Mouse (Mus musculus) heart, embryonic 13.5 days (tissue): Measurements from ENCODE around the gene Arfip1. TPM values are rescaled to one million over a fixed set of nuclear protein-coding genes. Genes with fewer than 3 reads are reported as not detected.

Source experiments
- ATAC-seq: fragments of 200-750 bp; cut with Nextera tagmentation; 2 replicates; pipeline ENCODE4 v1.8.0; 2017; ENCODE audit warnings: moderate TSS enrichment; ENCODE audit not compliant: insufficient number of reproducible peaks, low FRiP score, low TSS enrichment; ENCODE audit errors: extremely low read depth
- H3K27ac ChIP-seq: fragments of 300-500 bp; sonication (generic); replicated peaks from 2 replicates; pipeline ENCODE4 v1.5.1; 2015; ENCODE audit warnings: moderate library complexity, mild to moderate bottlenecking, inconsistent platforms
- H3K27me3 ChIP-seq: fragments of 300-500 bp; sonication (generic); replicated peaks from 2 replicates; pipeline ENCODE4 v1.6.1; 2015; ENCODE audit warnings: mild to moderate bottlenecking, inconsistent platforms
- H3K36me3 ChIP-seq: fragments of 300-500 bp; sonication (generic); 2 replicates; pipeline ENCODE4 v1.6.1; 2015; ENCODE audit warnings: mild to moderate bottlenecking, inconsistent platforms
- H3K4me1 ChIP-seq: fragments of 300-500 bp; sonication (generic); 2 replicates; pipeline ENCODE4 v1.6.1; 2015; ENCODE audit warnings: inconsistent platforms
- H3K4me2 ChIP-seq: fragments of 300-500 bp; sonication (generic); 2 replicates; pipeline ENCODE4 v1.6.1; 2015; ENCODE audit warnings: inconsistent platforms, mild to moderate bottlenecking, moderate library complexity
- H3K4me3 ChIP-seq: fragments of 300-500 bp; sonication (generic); 2 replicates; pipeline ENCODE4 v1.5.1; 2015; ENCODE audit warnings: moderate library complexity, mild to moderate bottlenecking, inconsistent platforms
- H3K9ac ChIP-seq: fragments of 300-500 bp; sonication (generic); 2 replicates; pipeline ENCODE4 v1.6.1; 2015; ENCODE audit warnings: inconsistent platforms, mild to moderate bottlenecking, moderate library complexity
- H3K9me3 ChIP-seq: fragments of 300-500 bp; sonication (generic); 2 replicates; pipeline ENCODE4 v1.6.1; 2016; ENCODE audit warnings: inconsistent platforms
- WGBS: fragments of 180-500 bp; shearing (Covaris S2); methylation state at CpG from one replicate; pipeline ENCODE4 v1.1.7; 2015; ENCODE audit warnings: mixed read lengths; 5-methylcytosine and 5-hydroxymethylcytosine counted together
- polyA plus RNA-seq: library from polyadenylated mRNA; unstranded; fragments of >200 nt; fragmentation: Nextera tagmentation; extraction: Ambion mirVana; gene quantifications from 2 replicates; pipeline ENCODE4 v1.2.1, GENCODE M21; 2015

Arfip1 gene
- polyA plus RNA-seq, 1 experiment from 2014 or later, result 42.5 TPM

GRCm38 (mm10) chr3:84484891-84485290, 97.5 kb downstream of the Arfip1 start:
- no peak for ATAC-seq
- Histone ChIP-seq H3K4me3 (no peak overlapping the region), H3K9me3 (no peaks in the 10 kb centered on the region), H3K4me1 (peaks cover 30% of the 10 kb centered on the region), H3K36me3 (peaks cover 5% of the 10 kb centered on the region; the same call in 1 of the 2 replicates), H3K27ac (no peak overlapping the region), H3K27me3 (peaks cover 36% of the 10 kb centered on the region), H3K9ac (no peak overlapping the region), H3K4me2 (no peak overlapping the region)
- 74% methylated on average over 3 of the region's 3 CpGs for WGBS

GRCm38 (mm10) chr3:84484333-84484732, 98.1 kb downstream of the Arfip1 start:
- H3K9me3 ChIP-seq, result no peaks in the 10 kb centered on the region
- peaks cover 40% of the 10 kb centered on the region for H3K27me3 ChIP-seq
- H3K36me3 ChIP-seq, result peaks cover 5% of the 10 kb centered on the region; the same call in 1 of the 2 replicates
- no peak overlapping the region for H3K27ac ChIP-seq
- WGBS, result 66% methylated on average over 4 of the region's 4 CpGs
- H3K9ac ChIP-seq, result no peak overlapping the region
- peaks cover 31% of the 10 kb centered on the region for H3K4me1 ChIP-seq
- H3K4me2 ChIP-seq, result no peak overlapping the region
- H3K4me3 ChIP-seq, result no peak overlapping the region
- no peak for ATAC-seq

- peaks cover 25% of the 10 kb centered on the region for H3K4me1 ChIP-seq
Observed at GRCm38 (mm10) chr3:84482121-84482520, 100.3 kb downstream of the Arfip1 start.

DNA sequence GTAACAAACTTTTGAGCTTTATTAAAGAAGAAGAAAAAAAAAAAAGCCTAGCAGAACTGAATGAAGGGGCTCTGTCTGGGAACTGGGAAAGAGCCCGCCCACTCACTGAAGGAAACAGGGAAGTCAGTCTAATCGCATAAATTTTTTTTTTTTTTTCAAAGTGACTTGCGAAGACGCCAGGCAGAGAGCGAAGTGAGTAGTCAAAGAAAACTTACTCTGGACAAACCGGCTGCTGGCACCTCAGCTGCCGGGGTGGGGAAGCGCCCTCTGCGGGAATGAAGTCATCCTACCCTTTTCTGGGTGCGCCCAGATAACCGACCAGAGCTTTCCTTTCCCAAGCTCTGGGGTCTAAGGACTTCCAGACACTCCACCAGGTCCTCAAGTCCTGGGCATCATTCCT, 101.3 kb downstream of the Arfip1 start:
- peaks cover 25% of the 10 kb centered on the region for H3K4me1 ChIP-seq
- peaks cover 73% of the 10 kb centered on the region for H3K27me3 ChIP-seq
- no peak for ATAC-seq
- H3K4me2 ChIP-seq, result peak overlapping the region; percentile 89
- 2% methylated on average over 11 of the region's 11 CpGs for WGBS
- peak overlapping the region; percentile 68 for H3K4me3 ChIP-seq
- H3K27ac ChIP-seq, result no peak overlapping the region
- no peaks in the 10 kb centered on the region for H3K36me3 ChIP-seq
- H3K9ac ChIP-seq, result peak overlapping the region; percentile 81
- no peaks in the 10 kb centered on the region for H3K9me3 ChIP-seq

More at GRCm38 (mm10) chr3:84482121-84482520, 100.3 kb downstream of the Arfip1 start:
- Histone ChIP-seq H3K36me3 (no peaks in the 10 kb centered on the region), H3K9me3 (no peaks in the 10 kb centered on the region), H3K4me2 (no peak overlapping the region), H3K4me3 (no peak overlapping the region), H3K27ac (no peak overlapping the region), H3K9ac (no peak overlapping the region), H3K27me3 (peaks cover 63% of the 10 kb centered on the region)
- no peak for ATAC-seq
- 83% methylated on average over 6 of the region's 6 CpGs for WGBS

DNA sequence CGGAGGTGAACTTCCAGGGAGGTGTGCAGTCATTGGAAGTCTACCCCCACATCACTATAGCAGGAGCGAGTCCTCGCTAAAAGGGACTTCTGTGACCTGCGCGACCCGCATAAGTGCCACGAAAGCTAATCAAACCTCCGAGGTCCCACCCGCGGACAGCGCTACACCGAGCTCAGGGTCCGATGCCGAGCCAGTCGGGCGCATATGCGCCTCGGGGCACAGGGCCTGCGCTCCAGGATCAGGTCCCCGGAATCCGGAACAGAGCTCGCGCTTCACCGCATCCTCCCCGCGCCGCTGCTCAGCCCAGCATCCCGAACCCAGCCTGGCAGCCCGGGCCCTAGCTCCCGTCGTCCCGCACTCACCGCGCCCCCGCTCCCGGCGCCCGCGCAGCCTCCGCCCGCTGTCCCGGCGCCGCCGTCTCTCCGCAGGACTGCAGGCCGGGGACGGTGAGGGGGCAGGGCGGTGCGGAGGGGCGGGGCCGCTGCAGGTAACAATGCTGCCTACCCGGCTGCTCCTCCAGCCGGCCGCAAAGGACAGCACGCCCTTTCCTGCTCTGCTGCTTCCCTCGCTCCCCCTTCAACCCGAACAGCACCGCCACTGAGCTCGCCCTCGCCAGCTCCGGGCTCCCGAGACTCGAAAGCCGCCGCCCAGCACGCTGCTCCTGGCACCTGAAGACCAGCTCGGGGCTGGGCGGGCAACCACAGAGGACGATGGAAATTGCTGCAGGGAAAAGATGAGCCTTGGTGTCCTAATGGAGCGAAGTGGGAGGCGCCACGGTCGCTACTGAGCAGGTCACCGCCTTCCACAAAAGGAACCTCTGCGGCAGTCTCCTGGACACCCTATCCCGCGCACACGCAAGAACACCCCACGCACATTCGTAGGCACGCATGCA, 102.2 kb downstream of the Arfip1 start, which contains the start of gene Fhdc1:
Gene Fhdc1 (minus strand): TSS at position 424 of the 892 bp plus-strand sequence.
- H3K9ac ChIP-seq, result peak within 1 kb of the TSS; percentile 81
- ATAC-seq, result peak; percentile 61
- no peaks in the 10 kb centered on the region for H3K36me3 ChIP-seq
- peak within 1 kb of the TSS; percentile 68 for H3K4me3 ChIP-seq
- WGBS, result under 1% methylated on average over 82 of the region's 82 CpGs
- H3K4me1 ChIP-seq, result peaks cover 25% of the 10 kb centered on the region
- no peaks in the 10 kb centered on the region for H3K9me3 ChIP-seq
- peaks cover 81% of the 10 kb centered on the region for H3K27me3 ChIP-seq
- H3K4me2 ChIP-seq, result peak within 1 kb of the TSS; percentile 89
- H3K27ac ChIP-seq, result peak within 1 kb of the TSS; percentile 10; the same call in 1 of the 2 replicates

GRCm38 (mm10) chr3:84479293-84480005, 103.0 kb downstream of the Arfip1 start:
- H3K27ac ChIP-seq, result no peak overlapping the region
- peak overlapping the region; percentile 81 for H3K9ac ChIP-seq
- H3K4me2 ChIP-seq, result peak overlapping the region; percentile 89
- WGBS, result under 1% methylated on average over 61 of the region's 61 CpGs
- H3K9me3 ChIP-seq, result no peaks in the 10 kb centered on the region
- H3K4me3 ChIP-seq, result peak overlapping the region; percentile 68
- peak; percentile 70 for ATAC-seq
- peaks cover 89% of the 10 kb centered on the region for H3K27me3 ChIP-seq
- peaks cover 28% of the 10 kb centered on the region for H3K4me1 ChIP-seq
- no peaks in the 10 kb centered on the region for H3K36me3 ChIP-seq

DNA sequence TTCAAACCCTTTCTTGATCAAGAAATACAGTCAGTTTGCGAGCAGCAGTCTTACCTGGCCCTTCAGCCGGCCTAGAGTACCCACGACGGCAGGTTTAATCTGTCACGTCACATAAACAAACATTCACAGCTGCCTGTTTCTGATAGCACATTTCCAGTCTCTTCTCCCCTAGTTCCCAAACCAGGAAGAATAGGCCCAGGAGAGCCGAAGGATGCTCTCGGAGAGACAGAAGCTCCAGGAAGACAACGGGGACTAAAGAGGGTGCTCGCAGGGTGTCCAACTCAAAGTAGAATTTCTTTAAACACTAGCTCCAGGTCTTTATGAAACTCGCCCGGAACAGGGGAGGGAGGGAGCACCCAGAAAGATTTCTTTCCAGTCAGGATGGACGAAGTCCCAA, 103.5 kb downstream of the Arfip1 start:
- Histone ChIP-seq H3K4me1 (peaks cover 33% of the 10 kb centered on the region), H3K4me2 (peak overlapping the region; percentile 89), H3K9ac (peak overlapping the region; percentile 81), H3K27ac (no peak overlapping the region), H3K36me3 (no peaks in the 10 kb centered on the region), H3K9me3 (no peaks in the 10 kb centered on the region), H3K4me3 (peak overlapping the region; percentile 68), H3K27me3 (peaks cover 95% of the 10 kb centered on the region)
- no peak for ATAC-seq
- 6% methylated on average over 12 of the region's 12 CpGs for WGBS

DNA sequence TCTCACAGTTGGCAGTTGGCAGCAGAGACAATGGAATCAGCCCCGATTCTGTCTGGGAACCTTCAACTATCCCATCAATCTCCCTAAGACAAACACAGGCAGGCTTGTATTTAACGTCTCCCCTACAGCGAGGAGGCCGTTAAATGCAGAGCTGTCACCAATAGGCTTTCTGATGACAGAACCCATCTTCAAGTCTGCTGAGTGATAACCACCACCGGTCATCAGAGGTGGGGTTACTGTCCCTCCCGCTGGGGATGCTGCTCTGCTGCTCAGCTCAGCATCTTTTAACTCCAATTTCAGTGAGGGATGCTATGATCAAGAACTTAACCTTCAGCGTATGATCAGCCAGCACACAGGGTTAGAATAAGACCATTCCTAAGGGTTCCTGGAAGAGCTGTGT, 104.2 kb downstream of the Arfip1 start:
- peaks cover 40% of the 10 kb centered on the region for H3K4me1 ChIP-seq
- no peak overlapping the region for H3K27ac ChIP-seq
- H3K9me3 ChIP-seq, result no peaks in the 10 kb centered on the region
- ATAC-seq, result no peak
- peaks cover 95% of the 10 kb centered on the region for H3K27me3 ChIP-seq
- WGBS, result 13% methylated on average over 7 of the region's 7 CpGs
- H3K36me3 ChIP-seq, result no peaks in the 10 kb centered on the region
- H3K4me3 ChIP-seq, result peak overlapping the region; percentile 68
- H3K9ac ChIP-seq, result 0 out of 2 replicates have a peak overlapping the region, but pooled peaks have one; percentile 81
- peak overlapping the region; percentile 89 for H3K4me2 ChIP-seq

GRCm38 (mm10) chr3:84477498-84477897, 104.9 kb downstream of the Arfip1 start:
- Histone ChIP-seq H3K27ac (no peak overlapping the region), H3K4me3 (peak overlapping the region; percentile 68), H3K9me3 (no peaks in the 10 kb centered on the region), H3K36me3 (no peaks in the 10 kb centered on the region), H3K4me1 (peaks cover 47% of the 10 kb centered on the region), H3K9ac (no peak overlapping the region), H3K4me2 (peak overlapping the region; percentile 89), H3K27me3 (peaks cover 88% of the 10 kb centered on the region)
- ATAC-seq, result no peak
- 83% methylated on average over 1 of the region's 1 CpGs for WGBS

DNA sequence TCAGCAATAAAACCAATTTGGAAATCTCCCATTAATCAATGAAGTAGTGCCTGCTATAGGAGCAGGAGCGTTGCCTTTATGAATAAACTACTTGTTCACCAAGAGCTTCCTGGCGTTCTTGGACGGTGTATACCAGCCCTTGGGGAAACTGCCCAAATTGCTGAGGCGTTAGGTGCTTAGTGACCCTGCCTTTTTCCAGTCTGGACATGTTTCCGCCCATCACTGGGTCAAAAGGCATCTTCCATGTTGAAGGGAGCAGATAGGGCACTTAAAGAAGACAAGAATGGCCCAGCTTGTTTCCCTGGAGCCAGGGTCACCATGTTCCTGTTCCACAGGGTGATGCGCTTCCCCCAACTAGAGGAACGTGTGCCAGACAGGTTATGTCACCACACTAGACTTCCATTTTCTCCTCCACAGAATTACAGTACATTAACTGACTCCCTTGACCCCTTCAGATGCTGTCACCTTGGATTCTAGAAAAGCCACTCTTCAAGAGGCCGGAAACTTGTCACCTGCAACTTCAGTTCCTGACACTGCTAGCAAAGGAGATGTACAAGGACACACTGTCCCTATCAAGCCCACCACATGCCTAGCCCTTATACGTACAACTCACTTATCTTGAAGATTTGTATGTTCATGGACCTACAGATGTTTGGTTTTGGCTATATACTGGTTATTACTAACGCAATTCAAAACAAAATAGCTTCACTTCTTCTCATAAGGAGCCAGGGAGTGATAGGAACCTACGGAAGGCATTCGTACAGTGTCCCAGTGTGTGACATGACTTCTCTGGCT, 107.2 kb downstream of the Arfip1 start:
- Histone ChIP-seq H3K9ac (no peak overlapping the region), H3K27me3 (peaks cover 81% of the 10 kb centered on the region), H3K27ac (no peak overlapping the region), H3K36me3 (no peaks in the 10 kb centered on the region), H3K9me3 (no peaks in the 10 kb centered on the region), H3K4me2 (no peak overlapping the region), H3K4me3 (no peak overlapping the region), H3K4me1 (peaks cover 52% of the 10 kb centered on the region)
- ATAC-seq, result no peak
- WGBS, result 84% methylated on average over 12 of the region's 12 CpGs

- ATAC-seq, result no peak
- H3K9ac ChIP-seq, result no peak overlapping the region
- H3K27ac ChIP-seq, result no peak overlapping the region
- peaks cover 81% of the 10 kb centered on the region for H3K27me3 ChIP-seq
- WGBS, result 71% methylated on average over 6 of the region's 6 CpGs
- H3K9me3 ChIP-seq, result no peaks in the 10 kb centered on the region
- H3K4me2 ChIP-seq, result peak overlapping the region; percentile 40; the same call in 1 of the 2 replicates
- no peaks in the 10 kb centered on the region for H3K36me3 ChIP-seq
- peaks cover 45% of the 10 kb centered on the region for H3K4me1 ChIP-seq
- no peak overlapping the region for H3K4me3 ChIP-seq
Observed at GRCm38 (mm10) chr3:84474398-84474797, 108.0 kb downstream of the Arfip1 start.
